Mouse (Mus musculus) heart, embryonic 10.5 days (tissue): ENCODE measurements around the gene 4930402H24Rik. TPM values are rescaled to one million over a fixed set of nuclear protein-coding genes. Genes with fewer than 3 reads are reported as not detected.

Experiments used
- DNase-seq: peaks from one replicate; pipeline ENCODE4 v3.0.0-alpha.2; 2017; ENCODE audit warnings: low spot score
- H3K27ac ChIP-seq: fragments of 300-500 bp; sonication (generic); 2 replicates; pipeline ENCODE4 v1.5.1; 2016; ENCODE audit warnings: mild to moderate bottlenecking
- H3K27me3 ChIP-seq: fragments of 300-500 bp; sonication (generic); 2 replicates; pipeline ENCODE4 v1.6.1; 2016; ENCODE audit warnings: mild to moderate bottlenecking; ENCODE audit not compliant: poor library complexity, insufficient read depth, severe bottlenecking
- H3K36me3 ChIP-seq: fragments of 300-500 bp; sonication (generic); 2 replicates; pipeline ENCODE4 v1.6.1; 2016; ENCODE audit warnings: mild to moderate bottlenecking, moderate library complexity
- H3K4me1 ChIP-seq: fragments of 300-500 bp; sonication (generic); 2 replicates; pipeline ENCODE4 v1.6.1; 2016; ENCODE audit warnings: mild to moderate bottlenecking
- H3K4me3 ChIP-seq: fragments of 300-500 bp; sonication (generic); 2 replicates; pipeline ENCODE4 v1.5.1; 2016; ENCODE audit warnings: mild to moderate bottlenecking, moderate library complexity
- H3K9me3 ChIP-seq: fragments of 300-500 bp; sonication (generic); 2 replicates; pipeline ENCODE4 v1.6.1; 2016; ENCODE audit warnings: mild to moderate bottlenecking, moderate library complexity
- WGBS: fragments of 180-500 bp; shearing (Covaris S2); methylation state at CpG from one replicate; pipeline ENCODE4 v1.1.7; 2016; 5-methylcytosine and 5-hydroxymethylcytosine counted together
- polyA plus RNA-seq: library from polyadenylated mRNA; unstranded; fragments of >200 nt; fragmentation: Nextera tagmentation; extraction: Ambion mirVana; gene quantifications from 2 replicates; pipeline ENCODE4 v1.2.1, GENCODE M21; 2016

4930402H24Rik gene
- polyA plus RNA-seq, 1 experiment from 2014 or later = 36.8 TPM

GRCm38 (mm10) chr2:130906584-130907315 lies 544 bp upstream of the 4930402H24Rik start:
- peak overlapping the region; percentile 87 for H3K4me3 ChIP-seq
- H3K36me3 ChIP-seq = no peaks in the 10 kb centered on the region; the same call in 1 of the 2 replicates
- H3K27ac ChIP-seq = peak overlapping the region; percentile 88
- under 1% methylated on average over 58 of the region's 58 CpGs for WGBS
- H3K4me1 ChIP-seq = peaks cover 16% of the 10 kb centered on the region
- no peaks in the 10 kb centered on the region for H3K27me3 ChIP-seq
- DNase-seq = peak; percentile 84
- no peaks in the 10 kb centered on the region for H3K9me3 ChIP-seq

GRCm38 (mm10) chr2:130898783-130899182 lies 7.4 kb downstream of the 4930402H24Rik start:
- Histone ChIP-seq H3K9me3 (no peaks in the 10 kb centered on the region), H3K27me3 (no peaks in the 10 kb centered on the region), H3K4me1 (no peaks in the 10 kb centered on the region), H3K36me3 (no peaks in the 10 kb centered on the region), H3K4me3 (no peak overlapping the region), H3K27ac (no peak overlapping the region)
- 74% methylated on average over 2 of the region's 2 CpGs for WGBS
- no peak for DNase-seq

GRCm38 (mm10) chr2:130897856-130898255 lies 8.3 kb downstream of the 4930402H24Rik start:
- Histone ChIP-seq H3K36me3 (no peaks in the 10 kb centered on the region), H3K4me3 (no peak overlapping the region), H3K27ac (no peak overlapping the region), H3K4me1 (no peaks in the 10 kb centered on the region), H3K9me3 (no peaks in the 10 kb centered on the region), H3K27me3 (no peaks in the 10 kb centered on the region)
- DNase-seq = no peak
- 78% methylated on average over 2 of the region's 2 CpGs for WGBS

GRCm38 (mm10) chr2:130896944-130897343 lies 9.3 kb downstream of the 4930402H24Rik start:
- no peak overlapping the region for H3K4me3 ChIP-seq
- 91% methylated on average over 2 of the region's 2 CpGs for WGBS
- H3K27ac ChIP-seq = no peak overlapping the region
- DNase-seq = no peak
- H3K36me3 ChIP-seq = no peaks in the 10 kb centered on the region
- H3K27me3 ChIP-seq = no peaks in the 10 kb centered on the region
- no peaks in the 10 kb centered on the region for H3K9me3 ChIP-seq
- H3K4me1 ChIP-seq = no peaks in the 10 kb centered on the region

- peaks cover 2% of the 10 kb centered on the region; the same call in 1 of the 2 replicates for H3K36me3 ChIP-seq
- H3K27me3 ChIP-seq = no peaks in the 10 kb centered on the region
- H3K27ac ChIP-seq = no peak overlapping the region
- H3K9me3 ChIP-seq = no peaks in the 10 kb centered on the region
- DNase-seq = no peak
- H3K4me3 ChIP-seq = no peak overlapping the region
- WGBS = 76% methylated on average over 1 of the region's 1 CpGs
- no peaks in the 10 kb centered on the region for H3K4me1 ChIP-seq
These were observed 18.8 kb downstream of the 4930402H24Rik start for GRCm38 (mm10) chr2:130887456-130887855.

GRCm38 (mm10) chr2:130886983-130887382 lies 19.2 kb downstream of the 4930402H24Rik start:
- Histone ChIP-seq H3K36me3 (peaks cover 2% of the 10 kb centered on the region; the same call in 1 of the 2 replicates), H3K4me3 (no peak overlapping the region), H3K27ac (no peak overlapping the region), H3K27me3 (no peaks in the 10 kb centered on the region), H3K9me3 (no peaks in the 10 kb centered on the region), H3K4me1 (no peaks in the 10 kb centered on the region)
- no peak for DNase-seq

GRCm38 (mm10) chr2:130877376-130877775 lies 28.8 kb downstream of the 4930402H24Rik start:
- Histone ChIP-seq H3K4me1 (no peaks in the 10 kb centered on the region), H3K4me3 (no peak overlapping the region), H3K36me3 (peaks cover 2% of the 10 kb centered on the region; the same call in 1 of the 2 replicates), H3K9me3 (no peaks in the 10 kb centered on the region), H3K27ac (no peak overlapping the region), H3K27me3 (no peaks in the 10 kb centered on the region)
- no peak for DNase-seq
- 61% methylated on average over 3 of the region's 3 CpGs for WGBS

- no peaks in the 10 kb centered on the region for H3K9me3 ChIP-seq
- no peak overlapping the region for H3K4me3 ChIP-seq
- DNase-seq = no peak
- WGBS = 90% methylated on average over 5 of the region's 5 CpGs
- H3K36me3 ChIP-seq = no peaks in the 10 kb centered on the region
- H3K27me3 ChIP-seq = no peaks in the 10 kb centered on the region
- H3K27ac ChIP-seq = no peak overlapping the region
- H3K4me1 ChIP-seq = no peaks in the 10 kb centered on the region
These were observed 35.3 kb downstream of the 4930402H24Rik start for GRCm38 (mm10) chr2:130870916-130871315.

- H3K4me1 ChIP-seq = no peaks in the 10 kb centered on the region
- no peak overlapping the region for H3K27ac ChIP-seq
- no peak for DNase-seq
- no peaks in the 10 kb centered on the region for H3K27me3 ChIP-seq
- no peaks in the 10 kb centered on the region for H3K9me3 ChIP-seq
- 81% methylated on average over 3 of the region's 3 CpGs for WGBS
- no peak overlapping the region for H3K4me3 ChIP-seq
- no peaks in the 10 kb centered on the region for H3K36me3 ChIP-seq
These were observed 44.1 kb downstream of the 4930402H24Rik start for GRCm38 (mm10) chr2:130862091-130862490.

GRCm38 (mm10) chr2:130852964-130853363 lies 53.2 kb downstream of the 4930402H24Rik start:
- H3K4me1 ChIP-seq = 0 out of 2 replicates have a peak, but pooled peaks cover 9% of the 10 kb centered on the region
- no peaks in the 10 kb centered on the region for H3K36me3 ChIP-seq
- WGBS = 93% methylated on average over 1 of the region's 1 CpGs
- DNase-seq = no peak
- no peak overlapping the region for H3K4me3 ChIP-seq
- H3K27ac ChIP-seq = no peak overlapping the region
- H3K27me3 ChIP-seq = no peaks in the 10 kb centered on the region
- H3K9me3 ChIP-seq = no peaks in the 10 kb centered on the region

GRCm38 (mm10) chr2:130851363-130852246 lies 54.6 kb downstream of the 4930402H24Rik start:
- Histone ChIP-seq H3K27ac (no peak overlapping the region), H3K27me3 (no peaks in the 10 kb centered on the region), H3K9me3 (no peaks in the 10 kb centered on the region), H3K36me3 (no peaks in the 10 kb centered on the region), H3K4me3 (no peak overlapping the region), H3K4me1 (0 out of 2 replicates have a peak, but pooled peaks cover 9% of the 10 kb centered on the region)
- 77% methylated on average over 9 of the region's 9 CpGs for WGBS
- DNase-seq = no peak

GRCm38 (mm10) chr2:130849688-130850087 lies 56.5 kb downstream of the 4930402H24Rik start:
- no peaks in the 10 kb centered on the region for H3K36me3 ChIP-seq
- WGBS = 56% methylated on average over 4 of the region's 4 CpGs
- H3K4me1 ChIP-seq = peaks cover 10% of the 10 kb centered on the region; the same call in 1 of the 2 replicates
- no peak for DNase-seq
- no peaks in the 10 kb centered on the region for H3K9me3 ChIP-seq
- no peak overlapping the region for H3K27ac ChIP-seq
- H3K27me3 ChIP-seq = no peaks in the 10 kb centered on the region
- no peak overlapping the region for H3K4me3 ChIP-seq

GRCm38 (mm10) chr2:130848313-130848712 lies 57.9 kb downstream of the 4930402H24Rik start:
- H3K4me3 ChIP-seq = no peak overlapping the region
- 85% methylated on average over 4 of the region's 4 CpGs for WGBS
- peaks cover 24% of the 10 kb centered on the region for H3K4me1 ChIP-seq
- no peak overlapping the region for H3K27ac ChIP-seq
- no peaks in the 10 kb centered on the region for H3K27me3 ChIP-seq
- DNase-seq = no peak
- H3K36me3 ChIP-seq = no peaks in the 10 kb centered on the region
- no peaks in the 10 kb centered on the region for H3K9me3 ChIP-seq
